Mouse (Mus musculus) R1 (cell line): Measurements from ENCODE around the gene Csrnp1.

ENCODE experiments used
- DNase-seq: peaks from one replicate; pipeline ENCODE4 v3.0.0-alpha.2; 2018; ENCODE audit warnings: low read depth, low spot score

The Csrnp1 gene

GRCm38 (mm10) chr9:119978151-119978810, 6.2 kb downstream of the Csrnp1 start:
- DNase-seq = peak; percentile 48

- DNase-seq = no peak
Measured at GRCm38 (mm10) chr9:119977557-119978060, 6.8 kb downstream of the Csrnp1 start.

- peak; percentile 62 for DNase-seq
Measured at GRCm38 (mm10) chr9:119976704-119977556, 7.5 kb downstream of the Csrnp1 start.

GRCm38 (mm10) chr9:119975286-119975685, 9.2 kb downstream of the Csrnp1 start:
- DNase-seq = no peak

GRCm38 (mm10) chr9:119974609-119975008, 9.8 kb downstream of the Csrnp1 start:
- peak; percentile 72 for DNase-seq

- peak; percentile 93 for DNase-seq
Measured at GRCm38 (mm10) chr9:119973869-119974520, 10.5 kb downstream of the Csrnp1 start.

GRCm38 (mm10) chr9:119973281-119973680, 11.2 kb downstream of the Csrnp1 start:
- DNase-seq = no peak

- DNase-seq = no peak
Measured at GRCm38 (mm10) chr9:119972582-119972981, 11.9 kb downstream of the Csrnp1 start.

- no peak for DNase-seq
Measured at GRCm38 (mm10) chr9:119972166-119972565, 12.3 kb downstream of the Csrnp1 start.

- DNase-seq = no peak
Measured at GRCm38 (mm10) chr9:119970763-119971656, 13.4 kb downstream of the Csrnp1 start.

- DNase-seq = peak; percentile 59
Measured at GRCm38 (mm10) chr9:119970221-119970620, 14.2 kb downstream of the Csrnp1 start.

GRCm38 (mm10) chr9:119969811-119970210, 14.6 kb downstream of the Csrnp1 start:
- DNase-seq = no peak

- no peak for DNase-seq
Measured at GRCm38 (mm10) chr9:119966221-119966910, 18.1 kb downstream of the Csrnp1 start.

GRCm38 (mm10) chr9:119965186-119965585, 19.3 kb downstream of the Csrnp1 start:
- DNase-seq = no peak

GRCm38 (mm10) chr9:119964206-119964605, 20.3 kb downstream of the Csrnp1 start:
- DNase-seq = no peak

GRCm38 (mm10) chr9:119962987-119963667, 21.3 kb downstream of the Csrnp1 start:
- peak; percentile 88 for DNase-seq

- no peak for DNase-seq
Measured at GRCm38 (mm10) chr9:119962216-119962615, 22.2 kb downstream of the Csrnp1 start.

GRCm38 (mm10) chr9:119958835-119959234, 25.6 kb downstream of the Csrnp1 start:
- peak; percentile 37 for DNase-seq

GRCm38 (mm10) chr9:119951388-119951787, 33.1 kb downstream of the Csrnp1 start:
- no peak for DNase-seq

GRCm38 (mm10) chr9:119950434-119950833, 34.0 kb downstream of the Csrnp1 start:
- DNase-seq = no peak
